Mouse (Mus musculus) embryo, embryonic 10.5 days (tissue): ENCODE measurements at regions not wholly inside any gene's neighbourhood (a gene's known extent, or its start where the extent isn't known, plus 50 kb on each side); places are given as distances from the start of the nearest gene placed in this dataset.

Experiments used
- DNase-seq: peaks from one replicate; pipeline ENCODE4 v3.0.0-alpha.2; 2015; ENCODE audit warnings: low spot score

- no peak for DNase-seq
Observed at GRCm38 (mm10) chr8:30797341-30797740, 2631.2 kb upstream of the 5930422O12Rik start.

GRCm38 (mm10) chr8:30817028-30817427 is 2611.5 kb upstream of the 5930422O12Rik start:
- DNase-seq = no peak

- peak; percentile 22 for DNase-seq
Observed at GRCm38 (mm10) chr8:30822835-30823587, 2605.5 kb upstream of the 5930422O12Rik start.

DNA sequence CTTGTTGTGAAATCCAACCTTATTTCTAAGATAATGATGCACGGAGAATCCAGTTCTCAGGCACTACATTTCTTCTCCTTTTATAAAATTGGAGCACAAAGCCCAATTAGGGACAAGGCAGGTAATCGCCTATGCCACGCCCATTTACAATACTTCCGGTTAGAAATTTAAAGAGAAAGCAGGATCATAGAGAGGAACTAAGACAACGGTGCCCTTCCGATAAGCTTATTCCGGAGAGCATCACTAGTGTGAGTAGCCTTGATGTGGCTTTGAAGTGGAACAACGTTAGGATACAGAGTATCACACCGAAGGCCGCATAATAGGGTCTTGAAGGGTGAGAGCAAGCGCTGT is 2604.9 kb upstream of the 5930422O12Rik start:
- no peak for DNase-seq

GRCm38 (mm10) chr8:30826021-30826420 is 2602.5 kb upstream of the 5930422O12Rik start:
- DNase-seq = no peak

DNA sequence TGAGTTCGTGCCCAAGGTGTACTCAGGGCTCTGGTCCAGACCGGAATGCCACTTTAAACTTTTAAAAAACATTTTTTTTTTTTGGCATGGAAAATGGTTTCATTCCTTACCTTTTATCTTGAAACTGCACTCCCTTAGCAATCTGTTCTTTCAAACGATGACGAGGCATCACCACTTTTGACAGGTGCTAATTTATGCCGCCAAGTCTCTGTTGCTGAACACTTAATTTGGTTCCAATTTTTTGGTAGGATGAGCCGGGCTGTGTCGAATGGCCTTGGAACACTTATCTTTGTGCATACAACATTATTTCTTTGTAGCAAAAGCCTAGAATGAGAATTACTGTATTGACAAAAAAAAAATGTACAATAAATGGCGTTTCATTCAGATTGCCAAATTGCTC is 2590.5 kb upstream of the 5930422O12Rik start:
- DNase-seq = no peak

GRCm38 (mm10) chr8:30840064-30840463 is 2588.4 kb upstream of the 5930422O12Rik start:
- peak; percentile 89 for DNase-seq

GRCm38 (mm10) chr8:30863017-30863416 is 2565.5 kb upstream of the 5930422O12Rik start:
- DNase-seq = peak; percentile 34

DNA sequence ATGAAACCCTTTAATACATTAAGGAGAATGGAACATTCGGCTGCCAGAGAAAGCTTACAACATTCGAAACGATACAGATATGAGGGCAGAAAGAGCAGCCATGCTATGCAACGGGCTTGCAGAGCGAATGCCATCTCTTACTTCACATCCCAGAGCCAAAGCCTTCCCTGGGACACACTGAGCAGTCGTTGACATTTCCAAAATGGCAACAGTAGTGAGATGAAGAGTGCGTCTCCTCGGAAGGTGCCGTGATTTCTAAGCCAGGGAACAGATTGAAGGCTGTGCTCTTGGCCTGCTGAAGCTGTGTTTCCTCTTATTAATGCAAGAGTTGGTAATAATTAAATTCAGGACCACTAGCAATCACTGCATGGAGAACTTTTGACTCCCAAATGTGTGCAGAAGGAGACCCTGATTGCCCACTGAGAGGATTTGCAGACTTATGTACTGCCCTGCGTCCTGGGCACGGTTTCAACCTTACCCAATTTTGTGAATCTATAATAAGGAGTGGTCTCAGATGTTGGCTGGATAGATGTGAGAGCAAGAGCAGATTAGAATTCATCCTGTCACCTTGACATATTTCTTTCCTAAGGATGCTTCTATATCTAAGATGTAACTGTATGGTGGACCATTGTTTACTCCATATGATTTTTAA is 2522.3 kb upstream of the 5930422O12Rik start:
- DNase-seq = no peak

GRCm38 (mm10) chr8:30913664-30914063 is 2514.8 kb upstream of the 5930422O12Rik start:
- no peak for DNase-seq

- no peak for DNase-seq
Observed at GRCm38 (mm10) chr8:30915127-30915526, 2513.4 kb upstream of the 5930422O12Rik start.

DNA sequence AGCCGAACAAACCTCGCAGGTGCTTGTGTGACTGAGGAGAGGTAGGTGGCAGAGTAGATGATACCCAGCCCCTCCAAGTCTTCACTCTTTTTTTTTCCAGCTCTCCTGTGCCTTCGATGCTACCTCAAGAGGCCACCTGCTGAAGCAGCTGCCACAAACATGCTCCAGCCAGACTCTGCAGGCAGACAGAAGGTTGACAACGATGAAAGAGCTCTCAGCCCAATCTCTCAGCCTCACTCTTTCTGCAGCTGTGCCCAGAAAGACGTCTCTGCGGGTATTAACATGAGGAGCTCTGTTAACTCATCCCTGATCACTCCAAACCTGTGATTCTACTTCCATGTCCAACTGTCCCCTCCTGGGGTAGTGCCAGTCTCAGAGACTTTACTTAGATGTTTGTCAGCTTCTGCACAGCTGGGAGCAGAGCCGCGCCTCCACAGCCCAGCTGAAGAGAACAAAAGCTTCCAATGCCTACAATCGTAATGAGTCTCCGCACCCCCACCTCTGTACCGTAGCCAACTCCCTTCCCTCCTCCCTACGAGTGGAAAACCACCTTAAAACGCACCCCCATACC is 2512.8 kb upstream of the 5930422O12Rik start:
- DNase-seq = peak; percentile 59

GRCm38 (mm10) chr8:30916184-30916751 is 2512.2 kb upstream of the 5930422O12Rik start:
- DNase-seq = peak; percentile 63

- DNase-seq = no peak
Observed at GRCm38 (mm10) chr8:30921451-30921850, 2507.1 kb upstream of the 5930422O12Rik start.

DNA sequence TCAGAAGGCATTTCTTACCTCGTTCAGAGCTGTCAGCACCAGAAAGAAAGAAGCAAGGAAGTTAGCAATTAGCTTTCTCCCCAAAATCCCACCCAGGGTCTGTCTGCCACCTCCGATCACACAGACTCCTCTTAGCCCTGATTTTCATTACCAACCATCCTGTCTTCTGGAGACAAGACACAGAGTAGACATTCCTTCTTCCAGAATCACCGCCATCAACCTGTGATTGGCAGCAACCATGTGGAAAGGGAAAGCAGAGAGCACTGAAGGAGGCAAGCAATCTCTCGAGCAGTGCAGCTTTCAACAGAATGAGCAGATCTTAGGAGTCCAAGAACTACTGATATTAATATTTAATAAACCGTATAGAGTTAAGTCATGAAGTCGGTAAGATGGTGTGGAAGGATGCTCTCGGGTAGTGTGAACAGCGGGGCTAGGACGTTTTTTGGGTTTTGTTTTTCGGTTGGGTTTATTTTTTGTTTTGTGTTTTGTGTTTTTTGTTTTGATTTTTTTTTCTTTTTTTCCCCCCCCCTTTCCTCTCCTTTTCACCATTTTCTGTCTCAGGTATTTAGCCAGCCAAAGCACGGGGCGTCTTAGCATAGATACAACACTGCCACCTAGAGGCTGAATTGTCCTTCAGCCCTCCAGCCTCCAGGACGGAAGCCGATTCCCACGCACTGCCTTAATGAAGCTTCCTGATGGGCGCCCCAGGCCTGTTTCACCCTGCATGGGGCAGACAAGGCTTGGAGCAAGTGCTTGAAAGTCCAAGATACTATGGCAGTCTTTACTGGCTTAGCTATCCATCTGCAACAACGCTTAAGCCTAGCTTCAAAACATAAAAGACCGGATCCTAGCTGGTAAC is 2505.0 kb upstream of the 5930422O12Rik start:
- DNase-seq = peak; percentile 91

- no peak for DNase-seq
Observed at GRCm38 (mm10) chr8:30924160-30924534, 2504.4 kb upstream of the 5930422O12Rik start.

- no peak for DNase-seq
Observed at GRCm38 (mm10) chr8:30924656-30925055, 2503.9 kb upstream of the 5930422O12Rik start.

DNA sequence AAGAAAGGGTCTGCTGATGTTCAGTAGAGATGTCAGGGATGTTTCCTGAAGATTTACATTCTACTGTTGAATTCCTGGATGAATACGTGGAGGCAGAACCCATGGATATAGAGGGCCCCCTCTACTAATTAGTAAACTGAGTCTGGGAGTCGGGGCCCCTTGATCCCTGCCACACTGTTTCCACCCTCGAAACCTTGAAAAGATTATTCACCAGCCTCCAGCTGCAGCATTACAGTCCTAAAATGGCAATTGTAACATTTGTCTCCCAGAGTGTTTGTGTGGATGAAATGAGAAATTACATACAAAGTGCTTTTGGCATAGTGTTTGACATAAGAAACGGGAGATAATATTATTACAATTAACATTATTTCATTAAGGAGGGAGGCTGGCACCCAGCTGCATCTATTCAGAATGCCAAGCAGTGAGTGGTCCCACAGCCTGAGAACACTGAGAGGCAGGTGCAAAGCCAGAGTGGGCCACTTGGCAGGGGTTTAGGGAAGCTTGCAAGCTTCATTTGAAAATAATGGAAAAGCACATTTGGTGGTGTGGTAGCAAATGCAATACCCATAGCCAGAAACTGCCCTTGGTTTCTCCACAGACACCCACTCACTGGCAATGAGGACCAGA is 2490.9 kb upstream of the 5930422O12Rik start:
- no peak for DNase-seq

GRCm38 (mm10) chr8:30940901-30941300 is 2487.6 kb upstream of the 5930422O12Rik start:
- no peak for DNase-seq

DNA sequence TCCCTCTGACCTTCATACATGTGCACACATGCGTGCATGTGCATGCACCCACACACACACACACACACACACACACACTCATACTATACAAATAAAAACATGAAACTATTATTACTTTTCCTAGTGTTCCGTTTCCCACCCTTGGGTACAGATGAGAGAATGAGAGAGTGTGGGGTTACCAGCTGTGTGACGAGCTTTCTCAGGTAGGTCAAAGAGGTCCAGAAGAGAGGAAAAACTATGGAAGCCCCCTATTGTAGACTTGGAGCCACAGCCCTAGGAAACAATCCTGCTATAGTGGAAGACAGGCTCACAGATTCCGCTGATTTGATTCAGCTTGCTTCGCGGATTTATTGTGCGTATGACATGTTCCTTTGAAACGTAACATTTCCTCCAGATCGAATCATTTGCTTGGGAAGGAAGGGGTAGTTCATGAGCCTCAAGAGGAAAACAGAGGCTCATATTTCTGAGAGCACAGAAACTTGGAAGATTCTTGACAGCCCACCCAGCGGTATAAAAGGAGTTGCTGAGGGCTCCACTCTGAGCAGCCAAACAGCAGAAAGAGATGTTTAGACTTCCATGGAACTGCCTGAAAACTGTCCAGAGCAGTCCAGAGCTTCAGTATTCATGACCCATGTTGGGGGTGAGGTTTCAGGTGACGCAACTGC is 2486.9 kb upstream of the 5930422O12Rik start:
- peak; percentile 16 for DNase-seq
